ENCODE assay signal across 28 mouse cellular contexts in the genomic region with DNA sequence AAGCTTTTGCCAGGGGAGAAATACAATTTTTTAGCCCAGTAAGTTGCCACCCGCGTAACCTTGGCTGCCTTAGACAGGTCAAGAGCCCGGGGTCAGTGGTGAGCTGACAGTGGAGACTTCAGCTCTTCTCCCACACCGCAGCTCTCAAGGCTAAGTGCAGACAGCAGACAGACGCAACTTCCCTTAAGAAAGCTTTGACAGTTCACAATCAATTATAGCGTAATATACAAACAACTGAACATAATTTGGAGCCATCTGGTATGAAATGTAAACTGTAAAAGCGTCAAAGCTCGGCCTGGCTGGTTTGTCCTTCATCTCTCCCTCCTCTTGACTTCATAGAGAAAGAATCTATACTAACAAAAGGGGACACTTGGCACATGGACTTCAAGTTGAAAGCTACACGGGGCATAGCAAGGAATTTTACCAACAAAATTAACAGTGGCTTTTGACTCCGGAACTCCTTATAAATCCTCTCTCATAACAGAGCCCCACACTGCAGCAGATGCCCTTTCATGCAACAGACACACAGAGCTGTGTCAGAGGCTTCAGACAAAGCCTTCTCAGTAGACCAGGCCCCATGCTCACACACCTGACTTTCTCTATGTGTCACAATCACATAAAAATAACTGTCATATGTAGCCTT.
DNase-seq lines count a peak whose midpoint lies in the region; ATAC-seq and TF ChIP-seq lines count a peak whose summit lies in the region.
"Had no signal": no experiment of that assay in that cellular context is flagged by ENCODE, and none has a peak within 500 bp of the region (broad histone marks: within the 10 kb centered on the region; RNA-seq: fewer than 3 reads in every experiment).

No protein-coding gene starts in this region.

- no peak for TF ChIP-seq CTCF in layer of hippocampus, adult 2 months (conservative IDR thresholded peaks at IDR 0.05)

- peak overlapping the region; percentile 44 for H3K27ac ChIP-seq in forebrain, embryonic 13.5 days
- H3K27ac ChIP-seq in forebrain, embryonic 11.5 days (ENCODE audit: low read depth, low read length): no peak overlapping the region
- peak overlapping the region; percentile 2; the same call in 1 of the 2 replicates for H3K27ac ChIP-seq in layer of hippocampus, adult 2 months
- no peak overlapping the region for H3K27ac ChIP-seq in midbrain, embryonic 11.5 days (ENCODE audit: low read depth, low read length)
- no peak overlapping the region for H3K27ac ChIP-seq in midbrain, embryonic 13.5 days
- H3K27ac ChIP-seq in stomach, embryonic 15.5 days: peak overlapping the region; percentile 44; the same call in 1 of the 2 replicates
- H3K27ac ChIP-seq: hindbrain, embryonic 15.5 days; intestine, embryonic 15.5 days; limb, embryonic 12.5 days; neural tube, embryonic 13.5 days had no signal

- no peak for DNase-seq in forebrain, embryonic 11.5 days (ENCODE audit: low spot score)
- DNase-seq in layer of hippocampus, adult 2 months (ENCODE audit: low spot score in 2 of 2): no peak
- DNase-seq in layer of hippocampus, adult 8-10 months (ENCODE audit: low spot score in 2 of 2): no peak
- DNase-seq in midbrain, embryonic 11.5 days (ENCODE audit: low spot score, missing footprints): peak; percentile 53
- no peak for DNase-seq in gastrocnemius, postnatal 14 days
- DNase-seq: B cell, adult 2 months; cerebellum, adult 8-10 months; cerebellum, postnatal 36 days; embryo, embryonic 11 days; gastrocnemius, postnatal 25 days; kidney, postnatal 25 days; liver, postnatal 0 days; retina, postnatal 1 day; right cerebral cortex, postnatal 25 days; spleen, adult 18-20 months; thymus, postnatal 36 days had no signal

- H3K4me3 ChIP-seq in forebrain, embryonic 13.5 days: no peak overlapping the region
- no peak overlapping the region for H3K4me3 ChIP-seq in forebrain, embryonic 11.5 days (ENCODE audit: low read depth, low read length)
- H3K4me3 ChIP-seq in layer of hippocampus, adult 2 months: no peak overlapping the region
- no peak overlapping the region for H3K4me3 ChIP-seq in midbrain, embryonic 11.5 days (ENCODE audit: low read depth, low read length)
- no peak overlapping the region for H3K4me3 ChIP-seq in midbrain, embryonic 13.5 days (replicated peaks)
- no peak overlapping the region for H3K4me3 ChIP-seq in stomach, embryonic 15.5 days (replicated peaks)
- H3K4me3 ChIP-seq: hindbrain, embryonic 15.5 days; intestine, embryonic 15.5 days; limb, embryonic 12.5 days; myocyte; neural tube, embryonic 13.5 days had no signal

- intact Hi-C loops in gastrocnemius, postnatal 14 days (cut with DNase I; ENCODE audit: low total_unique reads): no loop called here

- no peak overlapping the region for H3K9ac ChIP-seq in forebrain, embryonic 13.5 days
- no peak overlapping the region for H3K9ac ChIP-seq in forebrain, embryonic 11.5 days (ENCODE audit: low read length)
- no peak overlapping the region for H3K9ac ChIP-seq in midbrain, embryonic 11.5 days (ENCODE audit: low read length)
- H3K9ac ChIP-seq in midbrain, embryonic 13.5 days (replicated peaks): no peak overlapping the region
- no peak overlapping the region for H3K9ac ChIP-seq in stomach, embryonic 15.5 days
- H3K9ac ChIP-seq: hindbrain, embryonic 15.5 days; intestine, embryonic 15.5 days; limb, embryonic 12.5 days; liver, postnatal 0 days; neural tube, embryonic 13.5 days had no signal

- peak; percentile 41; the same call in 1 of the 2 replicates for ATAC-seq in forebrain, embryonic 13.5 days
- no peak for ATAC-seq in forebrain, embryonic 11.5 days (replicated peaks; ENCODE audit: low FRiP score)
- ATAC-seq in midbrain, embryonic 11.5 days (ENCODE audit: low FRiP score): no peak
- ATAC-seq in midbrain, embryonic 13.5 days: no peak
- no peak for ATAC-seq in stomach, embryonic 15.5 days (ENCODE audit: insufficient read depth, low FRiP score, low read depth)
- ATAC-seq: intestine, embryonic 15.5 days; liver, postnatal 0 days; midbrain, embryonic 16.5 days; Patski had no signal

- no peaks in the 10 kb centered on the region for H3K9me3 ChIP-seq in forebrain, embryonic 13.5 days (replicated peaks)
- no peaks in the 10 kb centered on the region for H3K9me3 ChIP-seq in forebrain, embryonic 11.5 days (ENCODE audit: control insufficient read depth, low read length)
- H3K9me3 ChIP-seq in midbrain, embryonic 11.5 days (ENCODE audit: control insufficient read depth, low read length): no peaks in the 10 kb centered on the region
- H3K9me3 ChIP-seq in midbrain, embryonic 13.5 days: no peaks in the 10 kb centered on the region
- no peaks in the 10 kb centered on the region for H3K9me3 ChIP-seq in stomach, embryonic 15.5 days
- H3K9me3 ChIP-seq: hindbrain, embryonic 15.5 days; intestine, embryonic 15.5 days; limb, embryonic 12.5 days; neural tube, embryonic 13.5 days had no signal

- 82% methylated on average over 10 of the region's 10 CpGs for whole genome bisulfite sequencing in forebrain, embryonic 13.5 days
- WGBS in forebrain, embryonic 11.5 days: 90% methylated on average over 10 of the region's 10 CpGs
- 89% methylated on average over 10 of the region's 10 CpGs for WGBS in midbrain, embryonic 11.5 days
- WGBS in midbrain, embryonic 13.5 days: 90% methylated on average over 10 of the region's 10 CpGs
- WGBS in stomach, embryonic 15.5 days: 40% methylated on average over 10 of the region's 10 CpGs

- H3K27me3 ChIP-seq in forebrain, embryonic 13.5 days: no peaks in the 10 kb centered on the region
- no peaks in the 10 kb centered on the region for H3K27me3 ChIP-seq in forebrain, embryonic 11.5 days (ENCODE audit: control insufficient read depth, insufficient read depth, low read length)
- H3K27me3 ChIP-seq in midbrain, embryonic 11.5 days (ENCODE audit: control insufficient read depth, insufficient read depth, low read length): no peaks in the 10 kb centered on the region
- no peaks in the 10 kb centered on the region for H3K27me3 ChIP-seq in midbrain, embryonic 13.5 days
- H3K27me3 ChIP-seq in stomach, embryonic 15.5 days (replicated peaks): no peaks in the 10 kb centered on the region
- H3K27me3 ChIP-seq: CH12.LX; hindbrain, embryonic 15.5 days; intestine, embryonic 15.5 days; limb, embryonic 12.5 days; neural tube, embryonic 13.5 days; Patski had no signal

- 0 out of 2 replicates have a peak, but pooled peaks cover 13% of the 10 kb centered on the region for H3K4me1 ChIP-seq in forebrain, embryonic 13.5 days
- no peaks in the 10 kb centered on the region for H3K4me1 ChIP-seq in forebrain, embryonic 11.5 days (replicated peaks; ENCODE audit: control insufficient read depth, insufficient read depth, low read length)
- no peaks in the 10 kb centered on the region for H3K4me1 ChIP-seq in midbrain, embryonic 11.5 days (ENCODE audit: control insufficient read depth, insufficient read depth, low read length)
- peaks cover 16% of the 10 kb centered on the region for H3K4me1 ChIP-seq in midbrain, embryonic 13.5 days (replicated peaks)
- H3K4me1 ChIP-seq in stomach, embryonic 15.5 days: peaks cover 23% of the 10 kb centered on the region

- no peaks in the 10 kb centered on the region for H3K36me3 ChIP-seq in forebrain, embryonic 13.5 days (ENCODE audit: poor library complexity, severe bottlenecking)
- H3K36me3 ChIP-seq in forebrain, embryonic 11.5 days (ENCODE audit: control insufficient read depth, insufficient read depth, low read length): no peaks in the 10 kb centered on the region
- H3K36me3 ChIP-seq in midbrain, embryonic 11.5 days (ENCODE audit: control insufficient read depth, insufficient read depth, low read length): no peaks in the 10 kb centered on the region
- H3K36me3 ChIP-seq in midbrain, embryonic 13.5 days: no peaks in the 10 kb centered on the region
- no peaks in the 10 kb centered on the region for H3K36me3 ChIP-seq in stomach, embryonic 15.5 days
- H3K36me3 ChIP-seq: hindbrain, embryonic 15.5 days; limb, embryonic 12.5 days; neural tube, embryonic 13.5 days had no signal

- no peak overlapping the region for H3K4me2 ChIP-seq in forebrain, embryonic 13.5 days
- no peak overlapping the region for H3K4me2 ChIP-seq in forebrain, embryonic 11.5 days (ENCODE audit: low read depth, low read length, severe bottlenecking)
- no peak overlapping the region for H3K4me2 ChIP-seq in midbrain, embryonic 11.5 days
- H3K4me2 ChIP-seq in midbrain, embryonic 13.5 days (replicated peaks): no peak overlapping the region
- H3K4me2 ChIP-seq in stomach, embryonic 15.5 days: no peak overlapping the region
- H3K4me2 ChIP-seq: hindbrain, embryonic 15.5 days; intestine, embryonic 15.5 days; limb, embryonic 12.5 days; liver, embryonic 11.5 days; neural tube, embryonic 13.5 days had no signal

Comparison
In these comparisons a context has a peak if more than half of its experiments do, and no peak if none do; other contexts are left out.
1. H3K27ac ChIP-seq: peak in forebrain, embryonic 13.5 days (single experiment), layer of hippocampus, adult 2 months (single experiment) and stomach, embryonic 15.5 days (single experiment); none in forebrain, embryonic 11.5 days (single experiment), midbrain, embryonic 11.5 days (single experiment) and midbrain, embryonic 13.5 days (single experiment).